Mouse (Mus musculus) midbrain, embryonic 12.5 days (tissue): ENCODE results near the gene Grin2b. TPM values are rescaled to one million over a fixed set of nuclear protein-coding genes. Genes with fewer than 3 reads are reported as not detected.
A peak's percentile ranks its signal among the peaks of the same experiment; 100 is the strongest.

ENCODE experiments used
- ATAC-seq: fragments of 200-750 bp; cut with Nextera tagmentation; 2 replicates; pipeline ENCODE4 v1.8.0; 2017; ENCODE audit warnings: low read depth, moderate TSS enrichment, moderate library complexity; ENCODE audit not compliant: low FRiP score
- H3K27ac ChIP-seq: fragments of 300-500 bp; sonication (generic); replicated peaks from 2 replicates; pipeline ENCODE4 v1.5.1; 2016; ENCODE audit warnings: mild to moderate bottlenecking
- H3K27me3 ChIP-seq: fragments of 300-500 bp; sonication (generic); 2 replicates; pipeline ENCODE4 v1.6.1; 2016; ENCODE audit warnings: mild to moderate bottlenecking
- H3K36me3 ChIP-seq: fragments of 300-500 bp; sonication (generic); 2 replicates; pipeline ENCODE4 v1.6.1; 2016
- H3K4me1 ChIP-seq: fragments of 300-500 bp; sonication (generic); 2 replicates; pipeline ENCODE4 v1.6.1; 2016
- H3K4me2 ChIP-seq: fragments of 300-500 bp; sonication (generic); replicated peaks from 2 replicates; pipeline ENCODE4 v1.6.1; 2016; ENCODE audit warnings: mild to moderate bottlenecking, moderate library complexity
- H3K4me3 ChIP-seq: fragments of 300-500 bp; sonication (generic); 2 replicates; pipeline ENCODE4 v1.5.1; 2016; ENCODE audit warnings: mild to moderate bottlenecking
- H3K9ac ChIP-seq: fragments of 300-500 bp; sonication (generic); replicated peaks from 2 replicates; pipeline ENCODE4 v1.6.1; 2016; ENCODE audit warnings: mild to moderate bottlenecking, moderate library complexity
- H3K9me3 ChIP-seq: fragments of 300-500 bp; sonication (generic); 2 replicates; pipeline ENCODE4 v1.6.1; 2016; ENCODE audit warnings: mild to moderate bottlenecking
- WGBS: fragments of 180-500 bp; shearing (Covaris S2); methylation state at CpG from one replicate; pipeline ENCODE4 v1.1.7; 2016; 5-methylcytosine and 5-hydroxymethylcytosine counted together
- polyA plus RNA-seq: library from polyadenylated mRNA; unstranded; fragments of >200 nt; fragmentation: Nextera tagmentation; extraction: Ambion mirVana; gene quantifications from 2 replicates; pipeline ENCODE4 v1.2.1, GENCODE M21; 2016

The Grin2b gene
- polyA plus RNA-seq, 1 experiment from 2014 or later = 10.7 TPM

- Histone ChIP-seq H3K9ac (no peak overlapping the region), H3K36me3 (no peaks in the 10 kb centered on the region), H3K4me3 (no peak overlapping the region), H3K27me3 (no peaks in the 10 kb centered on the region), H3K4me2 (no peak overlapping the region), H3K4me1 (0 out of 2 replicates have a peak, but pooled peaks cover 6% of the 10 kb centered on the region), H3K9me3 (peaks cover 6% of the 10 kb centered on the region; the same call in 1 of the 2 replicates), H3K27ac (no peak overlapping the region)
- WGBS = 89% methylated on average over 11 of the region's 11 CpGs
- ATAC-seq = no peak
Observed at GRCm38 (mm10) chr6:135993378-135993777, 179.9 kb downstream of the Grin2b start.

GRCm38 (mm10) chr6:135976106-135976505 lies 197.2 kb downstream of the Grin2b start:
- H3K9ac ChIP-seq = no peak overlapping the region
- 68% methylated on average over 3 of the region's 3 CpGs for WGBS
- no peak overlapping the region for H3K4me2 ChIP-seq
- ATAC-seq = no peak
- H3K27ac ChIP-seq = no peak overlapping the region
- no peaks in the 10 kb centered on the region for H3K27me3 ChIP-seq
- H3K4me1 ChIP-seq = no peaks in the 10 kb centered on the region
- no peak overlapping the region for H3K4me3 ChIP-seq
- H3K9me3 ChIP-seq = no peaks in the 10 kb centered on the region
- H3K36me3 ChIP-seq = no peaks in the 10 kb centered on the region

- 68% methylated on average over 9 of the region's 9 CpGs for WGBS
- Histone ChIP-seq H3K27ac (no peak overlapping the region), H3K9me3 (no peaks in the 10 kb centered on the region), H3K27me3 (no peaks in the 10 kb centered on the region), H3K9ac (no peak overlapping the region), H3K4me3 (no peak overlapping the region), H3K36me3 (no peaks in the 10 kb centered on the region), H3K4me1 (no peaks in the 10 kb centered on the region), H3K4me2 (no peak overlapping the region)
- no peak for ATAC-seq
Observed at GRCm38 (mm10) chr6:135972481-135972880, 200.8 kb downstream of the Grin2b start.

- 97% methylated on average over 4 of the region's 4 CpGs for WGBS
- no peak for ATAC-seq
Observed at GRCm38 (mm10) chr6:135971481-135971880, 201.8 kb downstream of the Grin2b start.

GRCm38 (mm10) chr6:135970716-135971318 lies 202.5 kb downstream of the Grin2b start:
- H3K27me3 ChIP-seq = no peaks in the 10 kb centered on the region
- ATAC-seq = no peak
- no peaks in the 10 kb centered on the region for H3K9me3 ChIP-seq
- H3K4me2 ChIP-seq = no peak overlapping the region
- 73% methylated on average over 3 of the region's 3 CpGs for WGBS
- no peak overlapping the region for H3K4me3 ChIP-seq
- no peak overlapping the region for H3K9ac ChIP-seq
- no peak overlapping the region for H3K27ac ChIP-seq
- no peaks in the 10 kb centered on the region for H3K4me1 ChIP-seq
- H3K36me3 ChIP-seq = no peaks in the 10 kb centered on the region

More at GRCm38 (mm10) chr6:135971481-135971880, 201.8 kb downstream of the Grin2b start:
- Histone ChIP-seq H3K27me3 (no peaks in the 10 kb centered on the region), H3K4me3 (no peak overlapping the region), H3K9ac (no peak overlapping the region), H3K4me1 (no peaks in the 10 kb centered on the region), H3K27ac (no peak overlapping the region), H3K4me2 (no peak overlapping the region), H3K9me3 (no peaks in the 10 kb centered on the region), H3K36me3 (no peaks in the 10 kb centered on the region)

- Histone ChIP-seq H3K4me1 (no peaks in the 10 kb centered on the region), H3K4me2 (no peak overlapping the region), H3K27ac (no peak overlapping the region), H3K4me3 (no peak overlapping the region), H3K36me3 (no peaks in the 10 kb centered on the region), H3K9me3 (no peaks in the 10 kb centered on the region), H3K9ac (no peak overlapping the region), H3K27me3 (no peaks in the 10 kb centered on the region)
- 33% methylated on average over 9 of the region's 9 CpGs for WGBS
- ATAC-seq = 0 out of 2 replicates have a peak, but pooled peaks have one; percentile 49
Observed at GRCm38 (mm10) chr6:135961766-135962165, 211.5 kb downstream of the Grin2b start.

- Histone ChIP-seq H3K4me1 (no peaks in the 10 kb centered on the region), H3K36me3 (no peaks in the 10 kb centered on the region), H3K4me3 (no peak overlapping the region), H3K27me3 (no peaks in the 10 kb centered on the region), H3K9me3 (no peaks in the 10 kb centered on the region), H3K9ac (no peak overlapping the region), H3K27ac (no peak overlapping the region), H3K4me2 (no peak overlapping the region)
- 93% methylated on average over 10 of the region's 10 CpGs for WGBS
- no peak for ATAC-seq
Observed at GRCm38 (mm10) chr6:135959629-135960028, 213.7 kb downstream of the Grin2b start.

- ATAC-seq = no peak
- no peaks in the 10 kb centered on the region for H3K27me3 ChIP-seq
- 91% methylated on average over 5 of the region's 5 CpGs for WGBS
Observed at GRCm38 (mm10) chr6:135951666-135952065, 221.6 kb downstream of the Grin2b start.

GRCm38 (mm10) chr6:135945511-135945910 lies 227.8 kb downstream of the Grin2b start:
- no peaks in the 10 kb centered on the region for H3K27me3 ChIP-seq
- WGBS = 81% methylated on average over 5 of the region's 5 CpGs
- 0 out of 2 replicates have a peak, but pooled peaks cover 2% of the 10 kb centered on the region for H3K4me1 ChIP-seq
- no peaks in the 10 kb centered on the region for H3K9me3 ChIP-seq
- no peak overlapping the region for H3K4me2 ChIP-seq
- ATAC-seq = no peak
- no peak overlapping the region for H3K9ac ChIP-seq
- no peak overlapping the region for H3K4me3 ChIP-seq
- H3K27ac ChIP-seq = no peak overlapping the region
- H3K36me3 ChIP-seq = no peaks in the 10 kb centered on the region

More at GRCm38 (mm10) chr6:135951666-135952065, 221.6 kb downstream of the Grin2b start:
- H3K4me1 ChIP-seq = 0 out of 2 replicates have a peak, but pooled peaks cover 2% of the 10 kb centered on the region
- no peak overlapping the region for H3K9ac ChIP-seq
- H3K36me3 ChIP-seq = no peaks in the 10 kb centered on the region
- H3K27ac ChIP-seq = no peak overlapping the region
- no peaks in the 10 kb centered on the region for H3K9me3 ChIP-seq
- H3K4me2 ChIP-seq = no peak overlapping the region
- no peak overlapping the region for H3K4me3 ChIP-seq

GRCm38 (mm10) chr6:135944358-135944757 lies 229.0 kb downstream of the Grin2b start:
- 89% methylated on average over 5 of the region's 5 CpGs for WGBS
- ATAC-seq = no peak

GRCm38 (mm10) chr6:135943121-135943617 lies 230.1 kb downstream of the Grin2b start:
- no peaks in the 10 kb centered on the region for H3K36me3 ChIP-seq
- no peak for ATAC-seq
- H3K27ac ChIP-seq = no peak overlapping the region
- H3K4me3 ChIP-seq = no peak overlapping the region
- 83% methylated on average over 6 of the region's 6 CpGs for WGBS
- H3K4me2 ChIP-seq = no peak overlapping the region
- H3K4me1 ChIP-seq = no peaks in the 10 kb centered on the region
- H3K27me3 ChIP-seq = no peaks in the 10 kb centered on the region
- H3K9ac ChIP-seq = no peak overlapping the region
- H3K9me3 ChIP-seq = no peaks in the 10 kb centered on the region

More at GRCm38 (mm10) chr6:135944358-135944757, 229.0 kb downstream of the Grin2b start:
- Histone ChIP-seq H3K27me3 (no peaks in the 10 kb centered on the region), H3K9ac (no peak overlapping the region), H3K4me1 (0 out of 2 replicates have a peak, but pooled peaks cover 2% of the 10 kb centered on the region), H3K27ac (no peak overlapping the region), H3K4me2 (no peak overlapping the region), H3K9me3 (no peaks in the 10 kb centered on the region), H3K4me3 (no peak overlapping the region), H3K36me3 (no peaks in the 10 kb centered on the region)

- H3K9me3 ChIP-seq = no peaks in the 10 kb centered on the region
- no peak overlapping the region for H3K4me3 ChIP-seq
- WGBS = 87% methylated on average over 3 of the region's 3 CpGs
- no peaks in the 10 kb centered on the region for H3K4me1 ChIP-seq
- H3K36me3 ChIP-seq = no peaks in the 10 kb centered on the region
- no peak overlapping the region for H3K4me2 ChIP-seq
- no peak for ATAC-seq
- no peaks in the 10 kb centered on the region for H3K27me3 ChIP-seq
- no peak overlapping the region for H3K27ac ChIP-seq
- no peak overlapping the region for H3K9ac ChIP-seq
Observed at GRCm38 (mm10) chr6:135932924-135933323, 240.4 kb downstream of the Grin2b start.
